Mouse (Mus musculus) small intestine, adult 2 months (tissue): Measurements from ENCODE around the gene Ahr. TPM values are rescaled to one million over a fixed set of nuclear protein-coding genes. Genes with fewer than 3 reads are reported as not detected.

Experiments
- H3K27ac ChIP-seq: fragments of 200-500 bp; 2 replicates; pipeline ENCODE4 v1.5.1; 2012; ENCODE audit warnings: low read depth, low read length, control low read depth, inconsistent platforms; ENCODE audit not compliant: insufficient read depth
- H3K27me3 ChIP-seq: fragments of 200-500 bp; 2 replicates; pipeline ENCODE4 v1.6.1; 2012; ENCODE audit warnings: mild to moderate bottlenecking, moderate library complexity, low read length, inconsistent platforms; ENCODE audit not compliant: control insufficient read depth, insufficient read depth
- H3K36me3 ChIP-seq: fragments of 200-500 bp; 2 replicates; pipeline ENCODE4 v1.6.1; 2012; ENCODE audit warnings: mild to moderate bottlenecking, low read length, control low read depth, inconsistent platforms; ENCODE audit not compliant: control insufficient read depth, insufficient read depth
- H3K4me1 ChIP-seq: fragments of 200-500 bp; 2 replicates; pipeline ENCODE4 v1.6.1; 2012; ENCODE audit warnings: low read length, inconsistent platforms, mixed read lengths; ENCODE audit not compliant: control insufficient read depth, insufficient read depth, insufficient read length
- H3K4me3 ChIP-seq: fragments of 200-500 bp; 2 replicates; pipeline ENCODE4 v1.5.1; 2012; ENCODE audit warnings: low read depth, mild to moderate bottlenecking, control low read depth, inconsistent platforms, low read length, moderate library complexity
- CTCF ChIP-seq: fragments of 200-500 bp; IDR thresholded peaks from 2 replicates; pipeline ENCODE4 v1.5.1; 2012; ENCODE audit warnings: low read depth, mild to moderate bottlenecking, control low read depth, inconsistent platforms, low read length, moderate library complexity, mixed read lengths; ENCODE audit not compliant: insufficient replicate concordance, insufficient read length; ENCODE audit errors: extremely low read depth
- POLR2A ChIP-seq: fragments of 200-500 bp; IDR thresholded peaks from 2 replicates; pipeline ENCODE4 v1.6.1; 2012; ENCODE audit warnings: low read depth, mild to moderate bottlenecking, control low read depth, inconsistent platforms, low read length, moderate library complexity
- WGBS: fragments of 180-500 bp; shearing (Covaris S2); methylation state at CpG from one replicate; pipeline ENCODE4 v1.1.7; 2018; 5-methylcytosine and 5-hydroxymethylcytosine counted together
- polyA plus RNA-seq: library from polyadenylated mRNA; depleted of rRNA; stranded (reverse); fragments of >200 nt; gene quantifications from 2 replicates; pipeline ENCODE4 v1.2.3, GENCODE M21; 2012

Gene Ahr
- polyA plus RNA-seq, 1 experiment: 6.2 TPM

DNA sequence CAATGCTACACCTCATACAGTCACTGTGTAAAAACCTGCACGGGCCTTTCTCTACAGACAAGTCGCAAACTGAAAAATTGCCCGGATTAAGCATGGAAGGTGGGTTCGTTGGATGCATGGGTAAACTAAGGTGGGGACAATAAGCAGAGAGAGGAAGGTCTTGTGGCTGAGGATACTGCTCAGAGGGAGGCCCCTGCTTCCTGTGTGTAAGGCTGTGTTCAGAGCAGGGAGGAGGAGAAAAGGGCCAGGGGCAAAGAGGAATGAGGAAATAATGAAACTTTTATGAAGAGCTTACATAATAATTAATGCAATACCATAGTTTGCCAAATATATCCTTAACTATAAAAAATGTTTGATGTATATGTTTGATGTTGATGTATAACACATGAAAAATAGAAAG lies 19.5 kb upstream of the Ahr start:
- Histone ChIP-seq H3K4me3 (no peak overlapping the region; the same call in 1 of the 2 replicates), H3K36me3 (no peaks in the 10 kb centered on the region), H3K27me3 (no peaks in the 10 kb centered on the region), H3K27ac (no peak overlapping the region), H3K4me1 (no peaks in the 10 kb centered on the region)
- 73% methylated on average over 4 of the region's 4 CpGs for WGBS
- TF ChIP-seq POLR2A (no peak), CTCF (no peak)

DNA sequence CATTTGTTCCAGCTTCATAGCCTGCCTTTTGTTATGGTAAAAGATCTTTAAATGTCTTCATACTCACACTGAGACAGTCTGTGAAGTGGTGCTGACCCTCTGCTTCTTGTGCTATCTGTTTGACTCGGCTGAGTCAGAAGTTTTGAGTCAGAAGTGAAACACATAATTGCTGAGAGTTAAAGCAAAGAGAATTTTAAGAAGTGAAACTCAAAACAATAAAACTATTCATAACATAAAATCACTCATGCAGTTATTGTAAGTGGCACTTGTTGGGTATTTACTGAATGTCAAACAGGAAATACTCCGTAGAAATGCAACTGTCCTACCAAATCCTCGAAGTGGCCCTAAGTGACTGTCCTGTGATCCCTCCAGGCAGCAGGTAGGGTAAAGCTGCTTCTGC lies 18.3 kb upstream of the Ahr start:
- WGBS: 45% methylated on average over 3 of the region's 3 CpGs
- Histone ChIP-seq H3K4me3 (no peak overlapping the region), H3K36me3 (no peaks in the 10 kb centered on the region), H3K27ac (no peak overlapping the region), H3K27me3 (no peaks in the 10 kb centered on the region), H3K4me1 (no peaks in the 10 kb centered on the region)
- no peak for TF ChIP-seq POLR2A
- TF ChIP-seq CTCF: no peak

DNA sequence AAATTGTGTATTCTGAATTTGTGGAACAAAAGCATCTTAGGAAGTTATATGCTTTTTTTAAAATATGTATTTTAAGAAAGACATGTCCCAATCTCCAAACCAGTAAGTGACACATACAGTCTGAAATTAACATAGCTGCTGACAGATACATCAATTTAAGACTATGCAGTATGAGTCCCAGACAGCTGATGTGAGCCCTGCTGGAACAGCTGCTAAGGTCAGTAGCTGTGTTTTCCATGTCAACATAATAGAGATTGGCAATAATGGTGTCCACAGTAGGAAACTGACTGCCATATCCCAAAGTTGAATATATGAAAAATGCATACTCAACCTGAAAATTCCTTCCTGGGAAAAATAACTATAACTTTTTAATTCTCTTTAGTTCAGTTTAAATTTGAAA lies 15.5 kb upstream of the Ahr start:
- TF ChIP-seq POLR2A (no peak), CTCF (no peak)
- Histone ChIP-seq H3K27me3 (no peaks in the 10 kb centered on the region), H3K27ac (no peak overlapping the region), H3K36me3 (no peaks in the 10 kb centered on the region), H3K4me1 (no peaks in the 10 kb centered on the region), H3K4me3 (no peak overlapping the region)

DNA sequence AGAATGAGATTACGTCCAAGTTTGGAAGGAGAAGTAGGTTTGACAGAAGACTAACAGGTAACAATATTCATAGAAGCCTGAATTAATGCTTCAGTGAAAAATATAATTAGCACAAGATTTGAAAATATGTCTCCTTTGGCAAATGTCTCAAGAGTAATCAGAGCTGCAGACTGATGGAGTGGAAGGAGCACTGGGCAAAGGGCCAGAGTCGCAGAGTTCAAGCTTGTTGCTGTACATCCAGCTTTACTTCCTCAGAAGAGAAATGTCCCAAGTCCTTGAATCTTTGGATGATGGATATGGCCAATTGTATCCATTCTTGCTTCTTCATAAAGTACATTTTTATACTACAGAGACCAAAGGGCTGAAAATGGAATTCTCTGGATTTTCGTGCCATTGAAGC lies 8.0 kb upstream of the Ahr start:
- Histone ChIP-seq H3K4me3 (no peak overlapping the region), H3K4me1 (no peaks in the 10 kb centered on the region), H3K27ac (no peak overlapping the region), H3K27me3 (no peaks in the 10 kb centered on the region), H3K36me3 (no peaks in the 10 kb centered on the region)
- TF ChIP-seq POLR2A: no peak
- TF ChIP-seq CTCF: no peak
- WGBS: 70% methylated on average over 3 of the region's 3 CpGs

DNA sequence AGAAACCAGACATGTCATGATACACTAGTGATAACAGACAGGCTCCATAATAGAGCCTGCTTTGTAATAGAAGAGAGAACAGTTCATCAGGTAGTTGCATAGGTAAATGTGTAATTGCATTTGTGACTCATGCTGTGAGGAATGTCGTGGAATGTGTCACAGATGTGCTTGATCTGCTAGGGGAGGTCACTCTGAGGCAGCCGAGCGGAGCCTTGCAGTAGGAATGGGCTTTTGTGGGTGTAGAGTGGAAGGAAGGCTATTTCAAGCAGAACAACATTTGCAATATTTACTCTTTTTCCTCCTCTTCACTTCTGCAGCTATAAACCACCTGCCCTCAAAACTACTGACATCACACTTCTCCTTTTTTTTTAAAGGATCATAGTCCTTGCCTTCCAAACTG lies 4.0 kb upstream of the Ahr start:
- 27% methylated on average over 3 of the region's 3 CpGs for WGBS
- Histone ChIP-seq H3K4me1 (no peaks in the 10 kb centered on the region), H3K4me3 (no peak overlapping the region), H3K36me3 (no peaks in the 10 kb centered on the region), H3K27ac (no peak overlapping the region), H3K27me3 (no peaks in the 10 kb centered on the region)
- no peak for TF ChIP-seq POLR2A
- TF ChIP-seq CTCF: no peak

DNA sequence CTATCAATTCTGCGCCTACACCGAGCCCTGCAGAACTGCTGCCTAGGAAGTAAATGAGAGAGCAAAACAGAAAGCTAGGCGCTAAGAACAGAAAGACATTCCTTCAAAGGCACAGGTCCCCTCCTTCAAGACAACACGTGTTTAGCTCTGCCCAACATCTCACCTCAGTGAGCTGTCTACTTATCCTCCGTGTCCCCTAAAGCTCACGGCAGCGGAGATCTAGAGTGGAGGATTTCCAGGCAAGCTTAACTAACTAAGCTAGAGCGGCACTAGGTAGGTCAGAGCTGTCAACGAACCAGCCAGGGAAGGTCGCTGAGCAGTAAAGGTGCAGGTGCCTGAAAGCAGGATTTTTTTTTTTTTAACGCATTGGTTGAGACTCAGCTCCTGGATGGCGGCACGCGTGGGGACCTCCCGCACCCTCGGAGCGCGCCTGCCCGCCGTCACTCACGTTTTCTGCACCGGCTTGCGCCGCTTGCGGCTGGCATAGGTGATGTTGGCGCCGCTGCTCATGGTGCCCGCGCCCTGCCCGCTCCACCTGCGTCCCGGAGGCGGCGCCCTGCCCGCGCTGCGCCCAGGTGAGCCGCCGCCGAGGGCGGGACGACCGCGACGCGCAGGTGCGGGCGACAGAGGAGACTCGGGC lies 604 bp downstream of the Ahr start:
- peak overlapping the region; percentile 99 for H3K4me3 ChIP-seq
- H3K36me3 ChIP-seq: 0 out of 2 replicates have a peak, but pooled peaks cover 1% of the 10 kb centered on the region
- WGBS: under 1% methylated on average over 47 of the region's 49 CpGs
- H3K27me3 ChIP-seq: no peaks in the 10 kb centered on the region
- peaks cover 5% of the 10 kb centered on the region; the same call in 1 of the 2 replicates for H3K4me1 ChIP-seq
- TF ChIP-seq POLR2A (no peak; the same call in 1 of the 2 replicates), CTCF (no peak)
- H3K27ac ChIP-seq: peak overlapping the region; percentile 94

DNA sequence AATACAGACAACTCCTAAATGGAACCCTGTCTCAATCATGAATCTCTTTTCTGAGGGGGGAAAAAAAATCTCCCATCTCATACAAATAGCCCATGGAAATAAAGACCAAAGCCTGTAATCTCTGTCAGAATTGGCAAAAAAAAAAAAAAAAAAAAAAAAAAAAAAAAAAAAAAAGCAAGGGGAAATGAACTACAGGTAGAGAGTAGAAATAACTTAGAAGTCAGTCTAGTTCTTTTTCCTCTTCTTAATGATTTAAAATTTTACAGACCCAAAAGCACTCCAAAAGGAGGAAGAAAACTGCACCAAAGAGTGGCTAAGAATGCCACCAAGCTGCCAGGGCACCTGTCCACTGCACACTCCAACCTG lies 1.1 kb downstream of the Ahr start:
- H3K27ac ChIP-seq: peak overlapping the region; percentile 94
- TF ChIP-seq CTCF: no peak
- no peak for TF ChIP-seq POLR2A
- no peaks in the 10 kb centered on the region for H3K27me3 ChIP-seq
- peaks cover 5% of the 10 kb centered on the region; the same call in 1 of the 2 replicates for H3K4me1 ChIP-seq
- H3K4me3 ChIP-seq: peak overlapping the region; percentile 99
- H3K36me3 ChIP-seq: 0 out of 2 replicates have a peak, but pooled peaks cover 1% of the 10 kb centered on the region

DNA sequence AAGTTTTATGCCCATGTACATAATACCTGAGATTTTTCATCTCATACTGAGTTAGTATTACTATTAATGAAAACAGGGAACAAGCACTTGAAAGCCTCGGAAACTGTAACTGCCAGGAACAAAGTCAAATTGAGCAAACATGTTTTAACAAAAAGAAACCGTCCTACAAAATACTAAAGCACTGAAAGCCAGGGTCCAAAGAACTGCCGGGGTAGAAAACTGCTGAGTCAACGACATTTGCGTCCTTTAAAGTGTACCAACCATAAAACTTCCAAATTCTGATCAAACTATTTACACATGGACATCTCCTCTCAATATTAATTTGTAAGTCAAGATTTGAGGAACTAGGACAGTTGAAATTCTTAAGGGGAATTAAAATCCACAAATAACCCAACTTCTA lies 1.7 kb downstream of the Ahr start:
- Histone ChIP-seq H3K27ac (peak overlapping the region; percentile 25; the same call in 1 of the 2 replicates), H3K27me3 (no peaks in the 10 kb centered on the region), H3K4me3 (no peak overlapping the region), H3K36me3 (0 out of 2 replicates have a peak, but pooled peaks cover 1% of the 10 kb centered on the region), H3K4me1 (peaks cover 6% of the 10 kb centered on the region; the same call in 1 of the 2 replicates)
- TF ChIP-seq POLR2A (no peak), CTCF (no peak)
- WGBS: 7% methylated on average over 5 of the region's 5 CpGs
